Mouse (Mus musculus): ENCODE measurements at regions not wholly inside any gene's neighbourhood (a gene's known extent, or its start where the extent isn't known, plus 50 kb on each side); places are given as distances from the start of the nearest gene placed in this dataset.
A peak's percentile ranks its signal among the peaks of the same experiment; 100 is the strongest.

DNA sequence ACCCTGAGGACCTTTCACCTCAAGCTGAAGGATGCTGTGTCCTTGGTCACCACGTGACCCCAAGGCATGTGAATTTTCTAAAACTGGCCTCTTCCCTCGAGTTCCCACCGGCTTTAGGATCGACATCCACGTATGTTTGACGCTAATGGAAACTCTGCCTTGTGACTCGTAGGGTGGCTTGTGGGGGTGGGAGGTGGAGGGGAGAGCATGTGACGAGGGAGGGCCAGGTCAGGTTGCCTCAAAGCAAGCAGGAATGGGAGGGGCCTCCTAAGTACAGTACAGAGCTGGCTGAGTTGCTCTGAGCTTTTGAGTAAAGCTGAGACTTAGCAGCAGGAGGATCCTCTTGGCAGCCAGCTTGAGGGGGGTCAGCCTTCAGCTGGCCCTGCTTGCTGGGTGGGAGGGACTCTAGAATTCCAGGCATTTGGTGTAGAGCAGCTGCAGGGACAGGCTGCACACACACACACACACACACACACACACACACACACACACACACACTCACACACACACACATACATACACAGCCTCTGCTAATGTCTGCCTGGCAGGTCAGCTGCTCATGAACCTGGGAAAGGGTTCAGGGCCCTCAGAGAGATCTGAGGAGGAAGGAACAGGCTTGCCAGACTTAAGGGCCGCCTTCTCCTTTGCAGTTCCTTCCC, 78.5 kb downstream of the Sik1 start:
- peak; percentile 66 for DNase-seq (ENCODE audit: low read depth)

DNA sequence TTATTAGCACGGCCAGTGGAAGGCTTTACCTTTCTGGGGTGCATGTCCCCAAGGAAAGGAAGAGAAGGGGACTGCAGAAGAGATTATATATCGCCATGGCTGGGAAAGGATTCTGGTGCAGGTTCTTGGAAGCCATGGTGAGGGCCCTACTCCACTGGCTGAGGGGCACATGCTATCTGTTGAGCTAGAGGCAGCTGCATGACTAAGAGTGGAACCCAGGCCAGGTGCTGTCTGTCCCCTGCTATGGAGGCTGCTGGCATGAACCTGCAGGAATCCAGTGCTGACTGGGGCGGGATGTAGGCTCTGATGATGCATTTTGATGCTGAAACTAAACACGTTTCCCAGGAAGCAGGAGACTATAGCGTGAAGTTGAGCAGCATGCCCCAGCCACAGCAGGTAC, 77.9 kb downstream of the Sik1 start:
- DNase-seq (ENCODE audit: low read depth): no peak

GRCm38 (mm10) chr17:31779466-31779865, 76.1 kb downstream of the Sik1 start:
- DNase-seq (ENCODE audit: low read depth): no peak

GRCm38 (mm10) chr17:31782251-31782650, 73.4 kb downstream of the Sik1 start:
- DNase-seq (ENCODE audit: low read depth): no peak

DNA sequence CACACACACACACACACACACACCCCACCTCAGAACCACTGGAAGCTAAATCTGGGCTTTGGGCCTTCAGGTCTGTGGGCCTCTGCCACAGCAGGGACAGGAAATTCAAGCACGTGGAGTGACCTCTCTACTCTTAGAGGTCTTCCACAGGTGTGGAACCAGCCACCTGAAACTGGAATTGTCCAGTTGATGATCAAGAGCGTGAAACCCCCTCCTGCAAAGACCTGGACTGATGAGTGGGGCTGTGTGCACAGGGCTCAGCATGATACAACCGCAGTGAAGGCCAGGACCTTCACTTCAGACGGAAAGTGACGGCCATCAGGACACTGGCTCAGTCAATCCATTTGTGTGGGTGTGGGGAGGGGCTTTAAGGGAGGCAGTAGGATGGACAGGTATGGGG, 72.5 kb downstream of the Sik1 start:
- DNase-seq (ENCODE audit: low read depth): no peak

GRCm38 (mm10) chr17:31788316-31788715, 67.3 kb downstream of the Sik1 start:
- no peak for DNase-seq (ENCODE audit: low read depth)

DNA sequence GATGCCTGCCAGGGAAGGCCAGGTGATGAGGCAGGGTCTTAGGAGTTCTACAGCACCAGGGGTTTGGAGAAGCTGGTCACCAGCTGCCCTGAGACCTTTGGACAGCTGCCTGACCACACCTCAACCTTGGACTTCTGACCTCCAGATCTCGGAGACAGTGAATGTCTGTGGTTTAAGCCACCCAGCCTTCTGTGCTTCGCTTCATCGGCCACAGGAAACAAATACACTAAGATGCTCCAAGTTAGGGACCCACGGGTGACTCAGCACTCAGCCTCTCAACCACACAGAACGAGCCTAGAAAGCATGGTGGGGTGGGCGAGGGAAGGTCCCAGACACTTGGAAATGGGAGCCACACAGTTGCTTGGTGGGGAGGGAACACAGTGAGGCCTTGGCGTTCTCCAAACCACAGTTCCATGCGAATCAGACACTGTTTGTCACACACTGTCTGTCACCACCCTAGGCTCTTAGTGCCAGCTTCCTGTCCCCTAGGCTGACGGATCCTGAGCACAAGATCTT, 66.5 kb downstream of the Sik1 start:
- no peak for DNase-seq (ENCODE audit: low read depth)

DNA sequence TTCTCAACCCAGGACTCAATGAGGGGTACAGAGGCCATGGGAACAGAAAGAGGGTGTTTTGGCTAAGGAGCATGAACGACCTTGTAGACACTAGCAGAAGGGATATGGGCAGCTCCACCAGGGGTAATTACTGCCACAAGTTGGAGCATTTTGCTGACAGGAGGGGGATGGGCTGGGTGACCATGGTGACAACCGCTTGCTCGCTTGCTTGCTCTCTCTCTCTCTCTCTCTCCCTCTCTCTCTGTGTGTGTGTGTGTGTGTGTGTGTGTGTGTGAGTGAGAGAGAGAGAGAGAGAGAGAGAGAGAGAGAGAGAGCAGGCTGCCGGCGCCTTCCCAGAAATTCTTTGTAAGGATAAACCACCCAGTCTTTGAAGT, 65.7 kb downstream of the Sik1 start:
- DNase-seq (ENCODE audit: low read depth): no peak

DNA sequence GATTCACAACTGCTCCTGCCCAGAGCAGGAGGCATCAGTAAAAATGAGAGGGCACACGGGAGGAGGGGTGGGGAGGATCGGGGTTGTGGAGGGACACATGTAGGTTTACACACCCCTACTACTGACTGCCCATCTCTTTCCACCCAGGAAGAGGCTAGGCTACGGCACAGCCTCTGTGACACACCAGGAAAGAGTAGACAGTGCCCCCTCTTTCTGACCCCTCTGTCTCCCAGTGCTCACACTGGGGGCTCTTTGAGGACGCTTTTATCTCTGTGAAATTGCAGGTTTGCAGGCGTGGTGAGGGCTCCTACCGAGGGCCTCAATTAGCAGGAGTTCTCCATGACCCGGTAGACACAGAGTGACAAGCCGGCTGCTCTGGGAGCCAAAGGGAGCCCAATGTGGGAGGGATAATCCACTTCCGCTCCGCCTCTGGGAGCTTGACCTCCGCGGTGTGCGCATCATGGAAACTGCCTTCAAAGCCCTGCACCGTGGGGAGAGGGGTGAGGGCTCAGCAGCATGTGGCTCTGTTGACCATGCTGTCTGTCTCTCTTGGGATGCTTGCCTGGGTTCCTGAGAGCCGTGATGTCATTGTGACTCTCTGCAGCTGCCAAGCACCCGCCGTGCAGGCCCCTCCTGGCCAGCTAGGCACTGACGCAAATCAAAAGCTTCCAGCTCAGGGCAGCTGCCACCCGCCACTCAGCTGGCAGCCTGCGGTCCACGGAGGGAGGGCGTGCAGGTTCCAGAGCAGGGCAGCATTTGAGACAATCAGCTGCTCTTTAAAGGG, 65.1 kb downstream of the Sik1 start:
- no peak for DNase-seq (ENCODE audit: low read depth)

DNA sequence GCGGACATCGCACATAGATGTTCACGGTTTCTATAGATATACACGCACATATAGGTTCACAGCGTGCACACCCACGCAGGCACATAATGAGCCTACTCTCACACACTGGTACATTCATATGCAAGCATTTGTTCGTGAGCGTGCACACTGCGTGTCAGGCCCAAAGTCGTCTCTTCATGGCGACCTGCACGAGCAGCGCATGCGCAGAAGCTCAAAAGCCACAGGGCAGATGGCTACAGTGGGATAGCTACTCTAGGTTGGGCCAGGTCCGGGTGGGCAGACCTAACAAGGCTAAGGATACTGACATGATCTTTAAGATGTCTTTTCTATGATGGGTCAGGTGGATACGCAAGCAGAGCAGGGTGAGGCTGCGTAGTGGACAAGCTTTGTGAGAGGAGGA, 63.9 kb downstream of the Sik1 start:
- DNase-seq (ENCODE audit: low read depth): no peak

DNA sequence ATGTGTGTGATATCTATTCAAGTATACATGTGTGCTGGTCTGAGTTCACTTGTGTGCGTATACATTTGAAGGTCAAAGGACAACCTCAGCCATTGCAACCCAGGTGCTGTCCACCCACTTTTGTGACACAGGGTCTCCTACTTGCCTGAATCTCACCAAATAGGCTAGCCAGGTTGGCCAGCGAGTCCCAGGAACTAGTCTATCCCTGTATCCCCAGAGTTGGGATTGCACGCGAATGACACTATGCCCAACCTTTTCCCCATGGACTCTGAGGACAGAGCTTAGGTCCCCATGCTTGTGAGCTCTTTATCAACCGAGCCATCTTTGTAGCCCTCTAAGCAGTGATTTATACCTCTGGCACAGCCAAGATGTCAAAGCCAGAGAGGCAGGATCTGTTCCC, 62.6 kb downstream of the Sik1 start:
- no peak for DNase-seq (ENCODE audit: low read depth)

GRCm38 (mm10) chr17:31793521-31793920, 62.1 kb downstream of the Sik1 start:
- DNase-seq (ENCODE audit: low read depth): no peak

DNA sequence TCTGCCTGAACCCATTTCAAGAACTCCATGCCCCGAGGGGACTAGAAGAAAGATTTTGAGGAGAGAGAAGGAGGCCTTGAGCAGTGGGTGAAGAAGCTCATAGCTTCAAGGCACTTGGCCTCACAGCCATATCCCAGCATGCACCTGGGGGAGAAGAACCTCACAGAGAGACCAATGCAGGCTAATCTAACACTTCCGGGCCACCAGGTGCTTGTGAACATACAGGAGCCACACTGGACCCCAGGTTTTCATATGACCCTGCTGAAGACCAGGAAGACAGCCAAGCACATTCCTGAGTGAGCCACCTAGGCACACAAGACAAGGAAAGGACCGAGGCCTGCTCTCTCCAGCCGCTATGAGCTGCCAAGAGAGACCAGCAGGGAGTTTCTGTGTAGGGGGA, 61.6 kb downstream of the Sik1 start:
- DNase-seq (ENCODE audit: low read depth): no peak
